Mouse (Mus musculus) midbrain, embryonic 14.5 days (tissue): ENCODE measurements at regions not wholly inside any gene's neighbourhood (a gene's known extent, or its start where the extent isn't known, plus 50 kb on each side); places are given as distances from the start of the nearest gene placed in this dataset.

Experiments
- ATAC-seq: fragments of 200-750 bp; cut with Nextera tagmentation; 2 replicates; pipeline ENCODE4 v1.8.0; 2017; ENCODE audit warnings: moderate number of reproducible peaks, moderate library complexity; ENCODE audit not compliant: low FRiP score, low TSS enrichment
- DNase-seq: peaks from one replicate; pipeline ENCODE4 v3.0.0-alpha.2; 2015
- H3K27ac ChIP-seq: fragments of 300-500 bp; sonication (generic); replicated peaks from 2 replicates; pipeline ENCODE4 v1.5.1; 2014; ENCODE audit warnings: mild to moderate bottlenecking, low read depth, low read length, moderate library complexity
- H3K27me3 ChIP-seq: fragments of 300-500 bp; sonication (generic); 2 replicates; pipeline ENCODE4 v1.6.1; 2014; ENCODE audit warnings: low read length, control low read depth, mixed read lengths; ENCODE audit not compliant: control insufficient read depth, insufficient read depth
- H3K36me3 ChIP-seq: fragments of 300-500 bp; sonication (generic); 2 replicates; pipeline ENCODE4 v1.6.1; 2014; ENCODE audit warnings: low read length, control low read depth; ENCODE audit not compliant: control insufficient read depth, insufficient read depth
- H3K4me1 ChIP-seq: fragments of 300-500 bp; sonication (generic); 2 replicates; pipeline ENCODE4 v1.6.1; 2014; ENCODE audit warnings: mild to moderate bottlenecking, antibody characterized with exemption, low read length, control low read depth; ENCODE audit not compliant: control insufficient read depth, insufficient read depth
- H3K4me2 ChIP-seq: fragments of 300-500 bp; sonication (generic); 2 replicates; pipeline ENCODE4 v1.6.1; 2014; ENCODE audit warnings: mild to moderate bottlenecking, low read length, moderate library complexity
- H3K4me3 ChIP-seq: fragments of 300-500 bp; sonication (generic); replicated peaks from 2 replicates; pipeline ENCODE4 v1.5.1; 2014; ENCODE audit warnings: low read depth, low read length
- H3K9ac ChIP-seq: fragments of 300-500 bp; sonication (generic); replicated peaks from 2 replicates; pipeline ENCODE4 v1.6.1; 2014; ENCODE audit warnings: mild to moderate bottlenecking, low read length, moderate library complexity
- H3K9me3 ChIP-seq: fragments of 300-500 bp; sonication (generic); 2 replicates; pipeline ENCODE4 v1.6.1; 2016; ENCODE audit warnings: low read length, control low read depth, mixed read lengths; ENCODE audit not compliant: control insufficient read depth
- WGBS: fragments of 180-500 bp; shearing (Covaris S2); extraction: QIAGEN DNeasy Blood & Tissue Kit; methylation state at CpG from one replicate; pipeline ENCODE4 v1.1.7; 2014; 5-methylcytosine and 5-hydroxymethylcytosine counted together

- Histone ChIP-seq H3K36me3 (no peaks in the 10 kb centered on the region), H3K9me3 (no peaks in the 10 kb centered on the region), H3K27ac (no peak overlapping the region), H3K9ac (no peak overlapping the region), H3K4me2 (no peak overlapping the region), H3K4me1 (no peaks in the 10 kb centered on the region), H3K27me3 (no peaks in the 10 kb centered on the region), H3K4me3 (no peak overlapping the region)
- 65% methylated on average over 7 of the region's 7 CpGs for WGBS
- ATAC-seq (no peak), DNase-seq (peak; percentile 28)
Observed at GRCm38 (mm10) chr7:137611891-137612522, 174.6 kb downstream of the Glrx3 start.

- Histone ChIP-seq H3K27me3 (no peaks in the 10 kb centered on the region), H3K27ac (no peak overlapping the region), H3K9me3 (no peaks in the 10 kb centered on the region), H3K4me3 (no peak overlapping the region), H3K4me1 (0 out of 2 replicates have a peak, but pooled peaks cover 3% of the 10 kb centered on the region), H3K9ac (no peak overlapping the region), H3K4me2 (no peak overlapping the region), H3K36me3 (no peaks in the 10 kb centered on the region)
- ATAC-seq (no peak), DNase-seq (no peak)
- WGBS: 69% methylated on average over 5 of the region's 5 CpGs
Observed at GRCm38 (mm10) chr7:137618406-137619133, 181.2 kb downstream of the Glrx3 start.

- Histone ChIP-seq H3K27me3 (no peaks in the 10 kb centered on the region), H3K4me3 (no peak overlapping the region), H3K4me2 (no peak overlapping the region), H3K4me1 (0 out of 2 replicates have a peak, but pooled peaks cover 3% of the 10 kb centered on the region), H3K36me3 (no peaks in the 10 kb centered on the region), H3K9me3 (no peaks in the 10 kb centered on the region), H3K27ac (no peak overlapping the region), H3K9ac (no peak overlapping the region)
- no peak for DNase-seq
- WGBS: 74% methylated on average over 6 of the region's 6 CpGs
- ATAC-seq: no peak
Observed at GRCm38 (mm10) chr7:137619286-137619789, 181.9 kb downstream of the Glrx3 start.

- H3K4me1 ChIP-seq: no peaks in the 10 kb centered on the region
- ATAC-seq (no peak), DNase-seq (no peak)
- H3K27me3 ChIP-seq: no peaks in the 10 kb centered on the region
- H3K27ac ChIP-seq: no peak overlapping the region
- no peak overlapping the region for H3K9ac ChIP-seq
- no peaks in the 10 kb centered on the region for H3K9me3 ChIP-seq
- H3K4me2 ChIP-seq: no peak overlapping the region
- no peak overlapping the region for H3K4me3 ChIP-seq
- 88% methylated on average over 3 of the region's 3 CpGs for WGBS
- no peaks in the 10 kb centered on the region for H3K36me3 ChIP-seq
Observed at GRCm38 (mm10) chr7:137628266-137628665, 190.9 kb downstream of the Glrx3 start.

- 92% methylated on average over 5 of the region's 5 CpGs for WGBS
- Histone ChIP-seq H3K27me3 (no peaks in the 10 kb centered on the region), H3K4me1 (no peaks in the 10 kb centered on the region), H3K4me2 (no peak overlapping the region), H3K36me3 (no peaks in the 10 kb centered on the region), H3K9ac (no peak overlapping the region), H3K4me3 (no peak overlapping the region), H3K9me3 (no peaks in the 10 kb centered on the region), H3K27ac (no peak overlapping the region)
- ATAC-seq (no peak), DNase-seq (no peak)
Observed at GRCm38 (mm10) chr7:137629540-137629939, 192.1 kb downstream of the Glrx3 start.

- Histone ChIP-seq H3K9ac (no peak overlapping the region), H3K27ac (no peak overlapping the region), H3K36me3 (no peaks in the 10 kb centered on the region), H3K4me1 (no peaks in the 10 kb centered on the region), H3K4me2 (no peak overlapping the region), H3K9me3 (no peaks in the 10 kb centered on the region), H3K27me3 (no peaks in the 10 kb centered on the region), H3K4me3 (no peak overlapping the region)
- WGBS: 56% methylated on average over 6 of the region's 6 CpGs
- ATAC-seq (no peak), DNase-seq (no peak)
Observed at GRCm38 (mm10) chr7:137648621-137649020, 211.2 kb downstream of the Glrx3 start.

- WGBS: 85% methylated on average over 6 of the region's 6 CpGs
- H3K36me3 ChIP-seq: no peaks in the 10 kb centered on the region
- no peaks in the 10 kb centered on the region for H3K27me3 ChIP-seq
- ATAC-seq (no peak), DNase-seq (no peak)
- no peak overlapping the region for H3K4me3 ChIP-seq
- H3K4me1 ChIP-seq: no peaks in the 10 kb centered on the region
- H3K27ac ChIP-seq: no peak overlapping the region
- H3K4me2 ChIP-seq: no peak overlapping the region
- no peak overlapping the region for H3K9ac ChIP-seq
- no peaks in the 10 kb centered on the region for H3K9me3 ChIP-seq
Observed at GRCm38 (mm10) chr7:137649650-137650049, 212.2 kb downstream of the Glrx3 start.

- H3K9me3 ChIP-seq: no peaks in the 10 kb centered on the region
- no peaks in the 10 kb centered on the region for H3K4me1 ChIP-seq
- no peak overlapping the region for H3K27ac ChIP-seq
- no peaks in the 10 kb centered on the region for H3K27me3 ChIP-seq
- H3K4me3 ChIP-seq: no peak overlapping the region
- ATAC-seq (no peak), DNase-seq (no peak)
- H3K36me3 ChIP-seq: no peaks in the 10 kb centered on the region
- H3K9ac ChIP-seq: no peak overlapping the region
- 93% methylated on average over 4 of the region's 4 CpGs for WGBS
- no peak overlapping the region for H3K4me2 ChIP-seq
Observed at GRCm38 (mm10) chr7:137653837-137654236, 216.4 kb downstream of the Glrx3 start.

GRCm38 (mm10) chr7:137667165-137667564, 229.8 kb downstream of the Glrx3 start:
- Histone ChIP-seq H3K9ac (no peak overlapping the region), H3K4me3 (no peak overlapping the region), H3K27me3 (no peaks in the 10 kb centered on the region), H3K36me3 (no peaks in the 10 kb centered on the region), H3K4me1 (no peaks in the 10 kb centered on the region), H3K9me3 (no peaks in the 10 kb centered on the region), H3K4me2 (no peak overlapping the region), H3K27ac (no peak overlapping the region)
- no peak for ATAC-seq
- DNase-seq: no peak
- WGBS: 95% methylated on average over 2 of the region's 2 CpGs
